Mouse (Mus musculus) embryo, embryonic 11.5 days (tissue): ENCODE results near the gene 4930432K21Rik.
A peak's percentile ranks its signal among the peaks of the same experiment; 100 is the strongest.

Source experiments
- DNase-seq: peaks from one replicate; pipeline ENCODE4 v3.0.0-alpha.2; 2012; ENCODE audit warnings: low read depth, low spot score

4930432K21Rik gene

DNA sequence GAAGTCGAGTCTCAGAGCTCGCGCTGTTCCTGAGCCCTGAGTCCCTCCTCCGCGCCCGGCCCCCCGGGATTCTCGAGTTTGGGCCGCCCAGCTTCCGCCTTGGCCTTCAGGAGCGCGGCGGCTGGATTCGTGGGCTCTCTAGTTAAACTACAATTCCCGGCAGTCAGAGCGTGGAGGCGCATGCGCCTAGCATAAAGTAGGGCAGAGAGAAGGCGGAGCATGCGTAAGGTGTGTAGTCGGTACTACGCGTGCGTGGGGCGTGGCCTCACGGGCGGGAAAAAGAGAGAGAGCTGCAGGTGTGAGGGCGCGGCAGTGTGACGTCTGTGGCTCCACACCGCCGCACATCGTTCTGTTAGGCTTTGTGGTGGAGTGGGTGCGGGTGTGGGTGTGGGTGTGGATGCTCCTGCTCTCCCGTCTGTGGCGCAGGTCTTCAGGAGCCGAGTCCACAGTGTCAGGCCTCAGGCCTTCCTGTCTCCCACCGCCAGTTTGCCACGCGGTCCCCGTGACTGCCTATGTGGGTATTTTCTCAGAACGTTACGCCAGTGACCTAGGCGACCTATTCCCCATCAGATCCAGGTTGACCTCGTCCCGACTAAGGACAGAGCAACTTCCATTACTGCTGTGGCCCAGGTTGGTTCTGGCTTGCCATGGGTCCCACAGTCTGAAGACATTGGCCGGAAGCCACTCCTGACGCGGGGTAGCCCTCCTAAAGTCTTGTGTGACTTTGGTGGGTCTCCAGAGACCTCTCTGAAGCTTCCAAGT lies at the start of gene 4930432K21Rik, which contains the start of gene Cc2d1a:
TSS of gene 4930432K21Rik (plus strand) at position 257 of the 762 bp plus-strand sequence.
TSS of gene Cc2d1a (minus strand) at position 168 of the 762 bp plus-strand sequence.
- DNase-seq = peak; percentile 95

DNA sequence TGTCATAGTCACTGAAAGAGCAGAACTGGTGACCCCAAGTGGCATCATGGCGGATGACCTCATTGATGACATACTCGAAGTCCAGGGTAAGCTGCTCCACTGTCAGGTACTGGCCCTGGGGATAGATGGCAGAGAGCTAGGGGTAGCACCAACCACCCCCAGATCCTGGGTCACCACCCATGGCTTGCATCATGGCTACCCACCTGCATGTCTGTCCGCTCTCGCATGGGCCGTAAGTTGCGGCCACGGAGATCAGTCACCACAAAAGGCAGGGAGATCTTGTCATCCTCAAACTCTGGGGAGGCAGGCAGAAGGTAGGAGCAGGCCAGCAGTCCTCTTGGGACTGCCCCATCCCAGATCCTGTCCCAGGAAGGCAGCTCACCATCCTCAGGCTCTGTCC lies 49.4 kb upstream of the 4930432K21Rik start:
- DNase-seq = no peak

DNA sequence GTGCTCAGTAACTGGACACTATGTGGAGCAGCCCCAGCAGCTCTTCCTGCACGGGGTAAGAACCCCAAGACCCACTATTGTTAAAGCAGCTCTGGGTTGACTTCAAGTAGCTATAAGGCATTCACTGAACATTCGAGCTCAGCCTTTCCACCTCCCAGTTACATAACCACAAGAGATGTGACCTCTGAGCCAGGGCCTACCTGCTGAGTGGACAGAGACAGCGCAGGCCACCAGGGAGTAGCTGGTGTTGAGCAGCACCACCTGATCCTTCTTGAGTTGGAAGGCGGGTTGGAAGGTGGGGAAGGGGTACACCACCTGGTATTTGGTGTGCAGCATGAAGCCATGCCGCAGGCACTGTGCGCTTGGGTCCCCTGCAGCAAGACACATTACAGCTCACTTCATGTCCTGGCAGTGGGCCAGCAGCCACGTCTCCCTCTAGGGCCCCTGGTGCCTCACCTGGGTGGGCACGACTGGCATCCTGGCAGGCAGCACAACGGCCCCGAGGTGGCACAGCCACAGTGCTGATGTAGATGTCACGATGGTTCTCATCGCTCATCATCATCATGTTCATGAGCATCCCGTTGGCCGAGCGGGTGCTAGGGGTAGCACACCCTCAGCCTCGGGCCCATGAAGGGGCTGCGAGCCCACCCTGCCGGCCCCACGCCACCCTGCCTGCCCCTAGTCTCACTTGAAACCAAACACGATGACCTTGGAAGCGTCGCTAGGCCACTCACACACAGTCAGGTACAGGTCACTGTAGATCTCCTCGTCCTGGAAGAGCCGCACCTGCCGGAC lies 46.2 kb upstream of the 4930432K21Rik start:
- DNase-seq = no peak

DNA sequence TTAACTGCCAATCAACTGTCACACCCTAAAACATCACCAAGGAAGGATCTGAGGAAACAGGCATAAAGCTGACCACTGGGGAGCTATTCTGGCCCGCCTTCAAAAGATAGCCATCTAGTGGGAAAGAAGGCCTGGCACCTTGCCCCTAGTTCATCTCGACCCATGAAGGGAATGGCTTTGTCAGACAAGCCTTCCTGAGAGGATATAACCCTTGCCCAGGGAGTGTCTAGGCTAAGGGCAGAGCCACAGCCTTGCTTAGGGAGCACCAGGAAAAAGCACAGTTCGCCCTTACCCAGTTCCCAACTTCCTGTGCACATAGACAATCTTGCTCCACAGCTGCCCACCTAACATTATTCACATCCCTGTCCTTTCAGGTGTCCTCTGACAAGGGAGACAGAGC lies 44.2 kb upstream of the 4930432K21Rik start:
- no peak for DNase-seq

DNA sequence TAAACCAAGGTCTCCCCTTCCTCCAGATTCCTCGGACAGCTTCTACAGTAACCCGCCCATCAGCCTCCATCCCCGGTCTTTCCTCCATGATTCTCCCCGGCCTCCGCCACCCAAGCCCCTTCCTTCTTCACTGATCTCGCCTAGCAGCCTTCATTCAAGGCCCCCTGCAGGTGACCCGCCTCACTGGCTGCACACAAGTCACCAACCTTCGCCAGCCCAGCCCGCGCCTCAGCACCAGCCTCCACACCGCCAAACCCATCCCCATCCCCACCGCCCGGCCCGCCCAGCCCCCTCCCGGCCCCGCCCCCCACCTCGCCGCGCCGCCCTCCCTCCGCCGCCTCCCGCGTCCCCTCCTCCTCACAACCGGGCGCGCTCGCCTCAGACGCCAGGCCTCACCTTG lies 43.6 kb upstream of the 4930432K21Rik start:
- peak; percentile 61 for DNase-seq

DNA sequence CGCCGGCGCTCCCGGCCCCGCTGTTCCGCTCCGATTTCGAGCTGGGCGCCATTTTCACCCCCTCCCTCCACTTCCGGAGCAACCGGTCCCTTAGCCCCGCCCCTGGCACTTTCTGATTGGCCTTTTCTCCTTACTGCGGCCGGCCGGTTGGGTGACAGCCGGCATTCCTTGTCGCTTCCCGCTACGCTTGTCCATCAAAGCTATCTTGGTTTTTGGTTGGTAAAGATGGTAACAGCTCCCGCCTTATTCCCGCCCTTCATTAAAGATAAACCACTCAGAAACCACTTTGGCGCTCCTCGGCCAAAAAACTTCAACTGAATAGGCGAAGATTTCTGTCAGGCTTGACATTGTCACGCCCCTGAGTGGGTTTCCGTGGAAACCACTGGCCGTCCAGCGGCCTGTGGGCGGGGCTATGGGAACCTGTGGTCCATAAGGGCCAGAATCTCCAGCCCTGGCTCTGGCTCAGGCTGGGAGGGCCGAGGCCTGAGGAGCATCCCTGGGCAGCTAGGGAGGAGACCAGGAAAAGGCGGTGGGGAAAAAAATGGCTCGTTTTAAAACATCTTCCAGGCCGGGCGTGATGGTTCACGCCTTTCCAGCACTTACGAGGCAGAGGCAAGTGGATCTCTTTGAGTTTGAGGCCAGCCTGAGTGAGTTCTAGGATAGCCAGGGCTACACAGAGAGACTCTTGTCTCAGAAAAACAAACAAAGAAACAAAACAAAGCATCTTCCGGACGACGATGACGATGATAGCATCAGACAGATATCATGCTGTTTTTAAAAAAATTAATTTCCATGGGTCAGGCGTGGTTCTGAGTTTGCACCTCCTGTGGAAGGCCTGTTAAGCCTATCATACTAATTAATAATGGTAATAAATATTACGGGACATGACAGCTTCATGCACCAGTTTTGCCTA lies 42.9 kb upstream of the 4930432K21Rik start, which contains the start of gene Dcaf15:
TSS of gene Dcaf15 (minus strand) at position 72 of the 913 bp plus-strand sequence.
- DNase-seq = peak; percentile 97

DNA sequence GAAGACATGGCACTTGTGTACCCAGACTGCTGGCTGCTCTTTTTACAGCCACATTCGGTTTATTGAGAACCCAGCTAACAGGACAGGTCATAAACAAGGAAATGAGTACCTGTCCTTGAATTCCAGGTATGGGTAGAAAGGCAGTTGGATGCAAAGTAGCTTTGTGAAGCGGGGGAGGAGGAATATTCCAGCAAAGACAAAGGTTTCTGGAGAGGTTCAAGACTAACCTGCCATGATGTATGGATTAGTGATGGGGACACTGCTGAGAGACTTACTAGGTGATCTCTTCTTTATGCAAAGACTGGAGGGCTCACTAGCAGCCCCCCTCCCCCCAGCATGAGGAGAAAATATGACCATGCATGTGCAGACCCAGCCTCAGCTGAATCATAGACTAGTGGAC lies 42.1 kb upstream of the 4930432K21Rik start:
- DNase-seq = no peak

DNA sequence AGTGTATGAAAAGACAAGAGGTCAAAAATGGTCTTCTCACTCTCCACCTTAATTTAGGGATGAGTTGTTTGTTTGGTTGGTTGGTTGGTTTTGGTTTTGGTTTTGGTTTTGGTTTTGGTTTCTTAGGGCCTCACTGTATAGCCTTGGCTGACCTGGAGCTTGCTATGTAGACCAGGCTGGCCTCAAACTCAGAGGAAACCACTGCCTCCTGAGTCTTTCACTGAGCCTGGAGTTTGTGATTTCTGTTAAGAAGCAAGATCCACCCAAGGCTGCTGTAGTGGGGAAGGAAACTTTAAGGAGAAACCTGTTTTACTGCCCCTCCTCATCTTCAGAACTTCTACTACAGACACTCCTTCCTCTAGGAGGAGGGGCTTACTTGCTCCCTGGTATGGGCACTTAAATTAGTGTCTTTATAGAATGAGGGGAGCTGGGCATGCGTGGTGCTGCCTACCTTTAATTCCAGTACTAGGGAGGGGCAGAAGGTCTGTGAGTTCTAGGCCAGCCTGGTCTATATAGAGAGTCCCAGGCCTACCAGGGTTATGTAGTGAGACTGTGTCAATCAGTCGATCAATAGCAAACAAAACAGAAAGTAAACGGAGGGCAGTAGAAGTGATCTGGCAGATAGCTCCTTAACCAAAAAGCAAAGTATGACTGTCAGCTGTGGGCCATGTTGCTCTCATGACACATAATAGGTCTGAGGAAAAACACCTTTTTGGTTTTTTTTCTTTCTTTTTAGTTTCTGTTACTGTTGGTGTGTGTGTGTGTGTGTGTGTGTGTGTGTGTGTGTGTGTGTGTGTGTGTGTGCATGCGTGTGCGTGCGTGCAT lies 41.4 kb upstream of the 4930432K21Rik start:
- no peak for DNase-seq

DNA sequence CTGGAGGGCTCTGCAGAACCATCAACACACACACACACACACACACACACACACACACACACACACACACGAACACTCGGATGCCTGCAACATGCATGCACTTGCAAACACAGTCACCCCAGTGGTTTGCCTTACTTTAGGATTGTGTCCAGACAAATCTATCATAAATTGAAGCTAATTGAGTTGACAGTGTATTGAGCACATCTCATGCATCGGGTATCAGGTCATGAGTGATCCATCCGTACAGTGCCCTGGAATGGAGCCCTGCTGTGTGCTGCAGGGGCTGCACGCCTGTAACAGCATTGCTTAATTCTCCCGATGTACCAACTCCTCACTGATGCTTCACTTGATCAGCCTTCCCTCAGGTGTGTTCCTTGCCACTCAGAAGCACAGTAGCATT lies 32.2 kb upstream of the 4930432K21Rik start:
- DNase-seq = no peak

DNA sequence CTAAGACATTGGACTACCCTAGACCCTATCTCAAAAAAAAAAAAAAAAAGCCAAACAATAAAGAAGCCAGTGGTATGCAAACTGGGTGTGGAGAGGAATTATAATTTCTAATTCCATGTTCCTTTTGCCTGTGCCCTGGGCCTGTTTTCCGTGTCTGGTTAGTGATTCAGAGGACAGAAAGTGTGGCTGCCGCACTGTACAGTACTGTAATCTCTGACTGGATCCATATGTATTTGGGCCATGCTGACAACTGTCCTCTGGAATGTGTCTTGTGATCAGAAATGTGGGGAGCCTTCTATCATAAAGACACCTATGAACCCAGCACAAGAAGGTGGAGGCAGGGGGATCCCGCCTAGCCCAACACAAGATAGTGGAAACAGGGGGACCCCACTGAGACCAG lies 25.7 kb upstream of the 4930432K21Rik start:
- DNase-seq = no peak

DNA sequence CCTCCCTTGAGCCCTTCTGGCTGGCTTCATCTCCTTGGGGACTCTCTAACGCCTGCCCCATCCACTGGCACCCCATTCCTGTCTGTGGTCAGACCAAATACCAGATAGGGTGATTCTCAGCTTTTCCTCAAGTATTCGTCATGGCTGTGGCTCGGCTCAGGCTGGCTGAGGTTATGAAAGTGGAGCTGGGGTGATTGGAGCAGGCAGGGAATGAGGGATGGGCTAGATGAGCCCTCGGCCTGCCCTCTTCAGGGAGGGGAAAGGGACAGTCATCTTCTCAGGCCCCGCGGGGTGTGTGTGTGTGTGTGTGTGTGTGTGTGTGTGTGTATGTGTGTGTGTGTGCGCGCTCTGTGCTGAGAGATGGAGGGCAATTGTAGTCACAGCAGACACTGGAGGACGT lies 22.2 kb upstream of the 4930432K21Rik start, which contains the start of gene Podnl1:
TSS of gene Podnl1 (plus strand) at position 334 of the 400 bp plus-strand sequence.
- DNase-seq = no peak

DNA sequence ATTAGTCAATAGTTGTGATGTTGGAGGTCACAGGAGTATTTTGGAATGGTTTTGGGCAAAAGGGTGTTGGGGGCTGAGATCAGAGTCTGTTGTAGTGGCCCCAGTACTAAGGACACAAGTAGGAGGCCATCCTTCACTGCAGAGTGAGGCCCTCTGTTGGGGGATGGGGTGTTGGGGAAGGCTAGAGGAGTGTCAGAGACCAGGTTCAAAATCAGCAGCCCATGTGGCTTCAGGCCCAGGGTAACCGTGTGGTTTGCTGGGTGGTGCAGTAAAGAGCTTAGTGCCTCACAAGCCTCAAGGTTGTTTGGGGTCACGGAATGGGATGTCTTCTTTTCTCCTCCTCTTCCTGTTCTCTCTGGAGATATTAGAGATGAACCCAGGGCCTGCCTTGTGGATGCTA lies 21.1 kb upstream of the 4930432K21Rik start:
- no peak for DNase-seq

DNA sequence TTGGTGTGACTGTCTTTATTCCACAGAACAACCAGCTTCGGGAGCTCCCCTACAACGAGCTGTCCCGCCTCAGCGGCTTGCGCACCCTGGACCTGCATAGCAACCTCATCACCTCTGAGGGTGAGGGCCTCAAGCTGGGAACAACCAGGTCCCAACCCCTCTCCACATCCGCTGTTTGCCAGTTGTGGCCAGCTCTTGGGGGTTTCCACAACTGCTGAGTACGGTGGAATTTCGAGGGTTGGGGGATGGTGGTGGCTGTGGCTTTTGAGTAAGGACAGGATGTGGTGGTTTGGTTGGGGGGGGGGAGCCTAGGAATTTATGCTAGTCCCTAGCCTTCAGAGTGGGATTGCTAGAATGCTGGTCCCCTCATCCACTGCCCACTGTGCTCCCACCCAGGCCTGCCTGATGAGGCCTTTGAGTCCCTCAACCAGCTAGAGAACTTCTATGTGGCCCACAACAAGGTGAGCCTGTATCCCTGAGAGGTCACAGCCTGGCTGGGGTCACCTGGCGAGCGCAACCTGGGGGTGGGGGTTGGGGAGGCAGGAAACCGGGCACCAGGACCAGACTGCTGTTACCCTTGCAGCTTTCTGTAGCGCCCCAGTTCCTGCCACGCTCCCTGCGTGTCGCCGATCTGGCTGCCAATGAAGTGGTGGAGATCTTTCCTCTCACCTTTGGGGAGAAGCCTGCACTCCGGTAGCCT lies 20.5 kb upstream of the 4930432K21Rik start:
- no peak for DNase-seq

DNA sequence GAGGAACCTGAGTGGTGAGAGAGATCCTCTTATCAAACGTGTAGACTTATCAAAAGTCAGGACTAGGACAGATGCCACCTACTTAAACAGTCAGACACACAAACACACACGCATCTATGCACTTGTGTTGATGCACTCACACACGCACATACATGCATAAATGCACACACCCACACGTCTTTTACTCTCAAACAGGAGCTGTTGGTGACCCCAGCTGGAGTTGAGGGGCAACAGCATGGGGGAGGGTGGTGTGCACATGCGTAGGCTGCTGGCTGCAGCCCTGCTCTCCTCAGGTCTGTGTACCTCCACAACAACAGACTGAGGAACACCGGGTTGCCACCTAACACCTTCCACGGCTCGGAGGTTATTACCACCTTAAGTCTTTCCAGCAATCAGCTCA lies 19.5 kb upstream of the 4930432K21Rik start:
- no peak for DNase-seq

DNA sequence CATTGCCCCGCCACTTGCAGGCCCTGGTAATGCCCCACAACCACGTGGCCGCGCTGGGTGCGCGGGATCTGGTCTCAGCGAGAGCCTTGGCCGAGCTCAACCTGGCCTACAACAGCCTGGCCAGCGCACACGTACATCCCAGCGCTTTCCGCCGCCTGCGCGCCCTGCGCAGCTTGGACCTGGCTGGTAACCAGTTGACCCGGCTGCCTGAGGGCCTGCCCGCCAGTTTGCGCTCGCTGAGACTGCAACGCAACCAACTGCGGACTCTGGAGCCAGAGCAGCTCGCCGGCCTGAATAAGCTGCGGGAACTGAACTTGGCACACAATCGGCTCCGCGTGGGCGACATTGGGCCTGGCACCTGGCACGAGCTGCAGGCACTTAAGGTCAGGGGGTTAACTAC lies 17.0 kb upstream of the 4930432K21Rik start:
- no peak for DNase-seq

DNA sequence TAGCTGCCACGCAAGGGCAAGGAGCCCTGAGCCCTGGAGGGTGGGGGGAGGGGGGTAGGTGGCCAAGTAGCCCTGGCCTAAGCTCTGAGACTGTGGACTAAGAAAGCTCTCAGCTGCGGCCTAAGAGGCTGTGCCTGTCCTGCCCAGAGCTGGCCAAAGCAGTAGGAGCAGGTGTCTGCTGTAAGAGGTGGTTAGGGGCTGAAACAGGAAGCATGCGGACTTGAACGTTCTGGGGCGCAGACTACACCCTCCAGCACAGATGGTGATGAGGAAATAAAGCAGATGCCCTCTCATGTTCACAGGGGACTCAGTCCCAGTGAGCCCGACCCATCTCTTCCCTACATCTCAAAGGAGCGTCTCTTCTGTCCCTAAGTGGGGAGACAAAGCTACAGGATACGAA lies 15.6 kb upstream of the 4930432K21Rik start:
- DNase-seq = no peak

DNA sequence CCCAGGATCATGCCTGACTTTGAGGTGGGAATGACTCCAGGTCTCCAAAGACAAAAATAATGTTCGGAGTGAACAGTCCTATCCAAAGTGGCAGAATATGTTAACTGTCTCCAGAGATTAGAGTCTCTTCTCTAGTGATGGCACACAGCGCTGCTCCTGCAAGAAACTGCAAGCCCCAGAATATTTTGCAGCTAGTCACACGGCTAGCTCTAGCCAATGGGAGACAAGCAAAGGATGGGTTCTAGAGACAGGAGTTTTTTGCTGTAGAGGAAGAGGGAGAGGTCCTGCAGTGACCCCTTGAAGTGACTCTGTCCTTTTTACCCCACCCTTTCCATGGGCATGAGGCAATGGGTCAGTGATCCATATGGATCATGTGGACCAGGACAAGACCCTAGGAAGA lies 10.0 kb upstream of the 4930432K21Rik start:
- no peak for DNase-seq

DNA sequence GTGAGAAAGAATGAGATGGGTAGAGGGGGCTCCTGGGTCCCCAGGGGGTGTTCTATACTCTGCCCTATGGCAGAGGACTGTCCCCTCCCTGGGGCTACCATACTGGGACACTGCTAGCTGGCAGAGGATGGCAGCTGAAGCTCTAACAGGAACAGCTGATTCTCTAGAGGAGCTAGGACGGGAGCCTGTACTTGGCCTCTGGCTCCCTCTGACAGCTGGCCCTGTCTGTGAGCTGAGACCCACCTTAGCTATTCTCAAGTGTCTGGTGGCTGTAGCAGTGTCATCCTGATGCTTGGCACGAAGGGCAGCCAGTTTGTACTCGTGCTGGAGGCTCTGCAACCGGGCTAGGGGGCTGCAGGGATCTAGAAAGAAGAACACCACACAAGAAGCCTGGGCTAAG lies 7.0 kb upstream of the 4930432K21Rik start:
- DNase-seq = no peak

DNA sequence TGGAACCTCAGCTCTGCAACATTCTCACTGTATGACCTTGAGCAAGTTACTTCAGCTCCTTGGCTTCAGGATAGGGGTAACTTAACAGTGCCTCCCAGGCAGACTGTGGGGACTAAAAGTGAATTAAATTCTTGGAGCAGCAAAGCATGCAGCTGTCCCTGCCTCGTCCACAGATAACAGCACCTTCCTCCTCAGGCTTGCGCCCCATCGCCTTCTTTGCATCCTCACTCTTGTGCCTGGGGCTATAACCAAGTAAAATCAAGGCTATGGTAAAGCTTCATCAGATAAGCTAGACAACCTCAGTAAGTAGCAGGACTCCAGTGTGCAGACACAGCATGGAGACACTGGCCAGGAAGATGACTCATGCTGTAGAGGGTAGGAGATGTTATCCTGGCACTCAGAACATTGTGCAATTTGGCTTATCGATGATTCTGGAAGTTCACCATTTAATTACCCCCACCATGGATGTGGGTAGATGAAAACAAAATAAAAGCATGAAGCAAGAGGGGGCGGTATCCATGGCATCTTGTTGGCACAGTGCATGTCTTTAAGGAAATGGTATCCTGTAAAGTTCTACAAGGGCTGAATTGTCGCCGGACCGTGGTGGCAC lies 3.1 kb upstream of the 4930432K21Rik start:
- DNase-seq = no peak

DNA sequence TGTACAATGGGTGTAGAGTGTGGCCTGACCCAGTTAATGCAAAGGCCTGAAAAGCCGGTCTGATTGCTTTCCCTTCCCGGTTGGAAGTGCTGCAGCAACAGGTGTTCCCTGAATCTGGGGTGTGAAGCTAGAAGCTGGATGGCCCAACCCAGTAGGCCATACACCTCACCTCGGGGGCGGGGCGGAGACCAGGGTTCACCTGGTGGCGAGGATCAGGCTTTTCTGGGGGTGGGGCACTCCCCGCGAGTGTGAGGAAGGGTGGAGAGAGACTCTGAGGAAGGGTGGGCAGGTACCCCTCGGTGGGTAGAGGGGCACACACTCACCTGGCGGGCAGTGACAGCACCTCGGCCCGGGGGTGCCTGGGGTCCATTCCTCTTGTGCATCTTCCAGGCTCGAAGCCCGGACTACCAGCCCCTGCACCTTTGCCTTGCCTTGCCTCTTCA lies 480 bp upstream of the 4930432K21Rik start:
- no peak for DNase-seq
